Mouse (Mus musculus) erythroblast, embryonic 14.5 days (primary cell): ENCODE data around the gene Fbln1.

Experiments used
- GATA1 ChIP-seq: IDR thresholded peaks from 2 replicates; pipeline ENCODE4 v1.6.1; 2012; ENCODE audit warnings: low read length, inconsistent platforms, mixed read lengths
- TAL1 ChIP-seq: IDR thresholded peaks from 3 replicates; pipeline ENCODE4 v1.6.1; 2012; ENCODE audit warnings: low read length, inconsistent platforms, mixed read lengths

DNA sequence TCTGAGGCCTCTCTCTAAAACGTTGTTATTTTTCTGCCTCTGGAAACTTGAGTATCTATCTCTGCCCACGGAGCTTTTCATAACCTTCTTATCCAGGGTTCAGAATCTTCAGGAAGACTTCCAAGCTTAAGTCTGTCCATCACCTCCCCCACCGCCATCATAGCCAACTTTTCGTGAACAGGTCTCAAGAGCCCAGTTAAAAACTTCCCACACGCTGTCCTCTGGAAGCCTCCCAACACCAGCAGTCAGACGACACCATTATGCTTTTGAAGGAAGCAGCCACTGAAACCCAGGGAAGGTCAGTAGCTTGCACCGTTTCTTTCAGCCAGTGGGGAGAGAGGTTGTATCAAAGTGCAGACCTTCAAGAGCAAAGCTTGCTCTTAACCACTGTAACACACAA lies 18.8 kb upstream of the Fbln1 start:
- TF ChIP-seq TAL1 (no peak), GATA1 (no peak)
